Mouse (Mus musculus): Measurements from ENCODE around the gene Chil4. TPM values are rescaled to one million over a fixed set of nuclear protein-coding genes. Genes with fewer than 3 reads are reported as not detected.

The Chil4 gene
- polyA plus RNA-seq, 1 experiment = not detected

GRCm38 (mm10) chr3:106170522-106171053 lies 48.7 kb downstream of the Chil4 start:
- H3K4me3 ChIP-seq (ENCODE audit: insufficient read depth, poor library complexity, severe bottlenecking) = no peak overlapping the region
- TF ChIP-seq CTCF (IDR thresholded peaks at IDR 0.05; ENCODE audit: control insufficient read depth, insufficient read depth, insufficient read length) (no peak), MYOG (IDR thresholded peaks at IDR 0.05; ENCODE audit: control insufficient read depth, extremely low read depth, insufficient read length) (no peak), FOSL1 (IDR thresholded peaks at IDR 0.05; ENCODE audit: insufficient read depth, low read length, poor library complexity, severe bottlenecking) (no peak), USF1 (IDR thresholded peaks at IDR 0.05; ENCODE audit: low read depth) (no peak), MYOD1 (IDR thresholded peaks at IDR 0.05; ENCODE audit: control insufficient read depth, insufficient read length, low read depth) (no peak), CEBPB (IDR thresholded peaks at IDR 0.05; ENCODE audit: low read depth) (no peak), MAX (IDR thresholded peaks at IDR 0.05) (no peak)
- H3K27me3 ChIP-seq (ENCODE audit: control insufficient read depth, insufficient read depth, insufficient read length) = no peaks in the 10 kb centered on the region
- no peaks in the 10 kb centered on the region for H3K79me2 ChIP-seq (ENCODE audit: control insufficient read depth, insufficient read depth)
- H3K36me3 ChIP-seq (ENCODE audit: control insufficient read depth, insufficient read depth) = no peaks in the 10 kb centered on the region
- H3K79me3 ChIP-seq (ENCODE audit: low read depth) = no peaks in the 10 kb centered on the region
- no peak overlapping the region for H3ac ChIP-seq (ENCODE audit: control insufficient read depth, insufficient read length, low read depth)

- Histone ChIP-seq H3K79me3 (ENCODE audit: low read depth) (no peaks in the 10 kb centered on the region), H3K36me3 (ENCODE audit: control insufficient read depth, insufficient read depth) (no peaks in the 10 kb centered on the region), H3ac (ENCODE audit: control insufficient read depth, insufficient read length, low read depth) (no peak within 1 kb of the TSS), H3K27me3 (ENCODE audit: control insufficient read depth, insufficient read depth, insufficient read length) (no peaks in the 10 kb centered on the region), H3K4me3 (ENCODE audit: insufficient read depth, poor library complexity, severe bottlenecking) (no peak within 1 kb of the TSS), H3K79me2 (ENCODE audit: control insufficient read depth, insufficient read depth) (no peaks in the 10 kb centered on the region)
- TF ChIP-seq MYOD1 (IDR thresholded peaks at IDR 0.05; ENCODE audit: control insufficient read depth, insufficient read length, low read depth) = no peak
- no peak for TF ChIP-seq MYOG (IDR thresholded peaks at IDR 0.05; ENCODE audit: control insufficient read depth, extremely low read depth, insufficient read length)
- no peak for TF ChIP-seq CEBPB (IDR thresholded peaks at IDR 0.05; ENCODE audit: low read depth)
- no peak for TF ChIP-seq USF1 (IDR thresholded peaks at IDR 0.05; ENCODE audit: low read depth)
- TF ChIP-seq MAX (IDR thresholded peaks at IDR 0.05) = no peak
- TF ChIP-seq CTCF (IDR thresholded peaks at IDR 0.05; ENCODE audit: control insufficient read depth, insufficient read depth, insufficient read length) = no peak
- TF ChIP-seq FOSL1 (IDR thresholded peaks at IDR 0.05; ENCODE audit: insufficient read depth, low read length, poor library complexity, severe bottlenecking) = no peak
Measured at GRCm38 (mm10) chr3:106167464-106167863, 51.8 kb downstream of the Chil4 start, which contains the start of gene Chil3. Gene Chil3 (minus strand): TSS chr3:106167564.

GRCm38 (mm10) chr3:106154413-106154812 lies 64.9 kb downstream of the Chil4 start:
- Histone ChIP-seq H3K4me3 (ENCODE audit: insufficient read depth, poor library complexity, severe bottlenecking) (no peak overlapping the region), H3K27me3 (ENCODE audit: control insufficient read depth, insufficient read depth, insufficient read length) (no peaks in the 10 kb centered on the region), H3ac (ENCODE audit: control insufficient read depth, insufficient read length, low read depth) (no peak overlapping the region), H3K79me3 (ENCODE audit: low read depth) (no peaks in the 10 kb centered on the region), H3K79me2 (ENCODE audit: control insufficient read depth, insufficient read depth) (no peaks in the 10 kb centered on the region), H3K36me3 (ENCODE audit: control insufficient read depth, insufficient read depth) (no peaks in the 10 kb centered on the region)
- TF ChIP-seq USF1 (IDR thresholded peaks at IDR 0.05; ENCODE audit: low read depth) = no peak
- TF ChIP-seq MYOG (IDR thresholded peaks at IDR 0.05; ENCODE audit: control insufficient read depth, extremely low read depth, insufficient read length) = no peak
- TF ChIP-seq CTCF (IDR thresholded peaks at IDR 0.05; ENCODE audit: control insufficient read depth, insufficient read depth, insufficient read length) = no peak
- no peak for TF ChIP-seq FOSL1 (IDR thresholded peaks at IDR 0.05; ENCODE audit: insufficient read depth, low read length, poor library complexity, severe bottlenecking)
- no peak for TF ChIP-seq CEBPB (IDR thresholded peaks at IDR 0.05; ENCODE audit: low read depth)
- TF ChIP-seq MYOD1 (IDR thresholded peaks at IDR 0.05; ENCODE audit: control insufficient read depth, insufficient read length, low read depth) = no peak
- no peak for TF ChIP-seq MAX (IDR thresholded peaks at IDR 0.05)

Other genes with a start within 250 kb of the Chil4 start
- 0.25 TPM for gene Ovgp1, start 245.8 kb downstream of the Chil4 start, polyA plus RNA-seq (2012; fragmentation: generic; extraction: Trizol)
- not detected for gene Pifo, start 204.9 kb downstream of the Chil4 start, polyA plus RNA-seq (2012; fragmentation: generic; extraction: Trizol)
- not detected for gene Chil5, start 186.7 kb downstream of the Chil4 start, polyA plus RNA-seq (2012; fragmentation: generic; extraction: Trizol)
- gene Chia1, start 106.3 kb downstream of the Chil4 start, polyA plus RNA-seq (2012; fragmentation: generic; extraction: Trizol) = not detected
- not detected for gene Chil3, start 51.9 kb downstream of the Chil4 start, polyA plus RNA-seq (2012; fragmentation: generic; extraction: Trizol)
- not detected for gene Chil6, start 186.7 kb upstream of the Chil4 start, polyA plus RNA-seq (2012; fragmentation: generic; extraction: Trizol)

All from C2C12 (cell line).